Mouse (Mus musculus): ENCODE measurements at regions not wholly inside any gene's neighbourhood (a gene's known extent, or its start where the extent isn't known, plus 50 kb on each side); places are given as distances from the start of the nearest gene placed in this dataset.

DNA sequence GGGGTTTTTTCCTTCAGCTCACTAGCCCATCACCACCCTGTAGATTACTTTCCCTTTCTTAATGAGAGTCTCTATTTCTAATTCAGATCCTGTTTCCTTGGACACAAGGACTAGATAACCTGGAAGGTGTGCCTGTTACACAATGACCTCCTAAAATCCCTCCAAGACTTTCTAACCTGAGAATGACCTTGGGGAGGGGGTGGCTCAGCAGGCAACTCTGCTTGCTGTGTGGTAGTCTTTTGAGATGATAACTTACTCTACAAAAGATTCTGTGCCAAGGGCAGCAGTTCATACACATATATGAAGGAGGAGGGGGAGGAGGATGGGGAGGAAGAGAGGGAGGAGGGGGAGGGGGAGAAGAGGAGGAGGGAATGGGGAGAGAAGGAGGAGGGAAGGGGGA lies 143.9 kb downstream of the Gxylt1 start:
- TF ChIP-seq CTCF (IDR thresholded peaks at IDR 0.05; ENCODE audit: insufficient read depth, low read depth, low read length) = no peak
- TF ChIP-seq POLR2A (IDR thresholded peaks at IDR 0.05; ENCODE audit: insufficient read depth, low read depth, low read length) = no peak

All from olfactory bulb, adult 2 months (tissue).